Mouse (Mus musculus): ENCODE data around the gene Col11a2. TPM values are rescaled to one million over a fixed set of nuclear protein-coding genes. Genes with fewer than 3 reads are reported as not detected.

Col11a2 gene
- polyA plus RNA-seq, 1 experiment: 1.0 TPM

DNA sequence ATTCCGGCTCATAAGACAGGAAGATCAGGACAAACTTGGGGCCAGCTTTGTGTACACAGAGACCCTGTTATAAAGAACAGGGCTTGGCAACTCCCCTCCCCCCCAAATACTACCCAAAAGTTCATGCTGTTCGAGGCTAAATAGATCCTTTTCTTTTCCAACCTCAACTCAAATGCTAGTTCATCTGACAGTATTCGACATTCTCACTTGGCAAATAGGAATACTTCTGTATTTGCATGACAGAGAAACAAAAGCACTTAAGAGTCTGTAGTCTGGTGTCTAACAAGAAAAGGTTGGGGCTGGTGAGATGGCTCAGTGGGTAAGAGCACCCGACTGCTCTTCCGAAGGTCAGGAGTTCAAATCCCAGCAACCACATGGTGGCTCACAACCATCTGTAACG is 69.2 kb downstream of the Col11a2 start:
- no peak for TF ChIP-seq POLR2A (IDR thresholded peaks at IDR 0.05; ENCODE audit: borderline replicate concordance, extremely low read depth, low read depth, low read length)
- TF ChIP-seq CTCF (IDR thresholded peaks at IDR 0.05; ENCODE audit: insufficient read depth, low read length): no peak
- no peak for DNase-seq
- 72% methylated on average over 6 of the region's 6 CpGs for WGBS
- no peaks in the 10 kb centered on the region for H3K4me1 ChIP-seq (ENCODE audit: control insufficient read depth, insufficient read depth, low read length)
- H3K4me3 ChIP-seq (replicated peaks; ENCODE audit: extremely low read depth, low read depth, low read length): no peak overlapping the region

DNA sequence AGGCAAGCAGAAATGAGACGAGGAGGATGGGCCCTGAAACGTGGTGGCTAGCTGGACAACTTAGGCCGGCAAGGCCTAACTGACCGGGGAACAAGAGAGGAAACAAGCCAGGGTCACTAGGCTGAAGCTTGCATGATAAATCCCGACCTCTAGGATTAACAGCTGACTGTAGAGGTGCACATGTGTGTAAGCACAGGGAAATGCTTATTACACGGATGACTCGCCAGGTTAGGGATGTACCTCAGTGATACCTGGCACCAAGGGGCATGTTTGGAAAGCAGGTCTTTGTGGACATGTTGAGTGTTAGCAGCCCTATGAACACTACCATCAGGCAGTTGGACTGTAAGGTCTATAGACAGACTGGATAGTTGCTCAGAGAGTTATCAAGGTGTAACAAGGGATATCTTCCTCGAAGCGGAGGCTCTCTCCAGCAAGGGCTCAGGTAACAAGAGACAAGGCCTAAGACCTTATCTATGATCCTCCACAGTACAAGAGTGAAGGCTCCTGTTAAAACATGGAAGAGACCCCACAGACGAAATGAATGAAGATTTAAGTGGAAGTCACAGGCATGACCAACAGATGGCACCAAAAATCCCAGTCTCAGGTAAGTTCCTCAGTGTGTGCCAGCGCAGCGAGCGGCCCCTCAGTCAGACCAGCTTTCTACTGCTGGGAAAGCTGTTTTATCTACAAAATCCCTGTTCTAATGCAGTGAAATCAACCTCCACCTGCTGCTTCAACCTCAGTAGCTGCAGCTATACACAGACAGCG is 70.0 kb downstream of the Col11a2 start:
- no peak overlapping the region for H3K4me3 ChIP-seq (replicated peaks; ENCODE audit: extremely low read depth, low read depth, low read length)
- DNase-seq: no peak
- 72% methylated on average over 14 of the region's 14 CpGs for WGBS
- TF ChIP-seq POLR2A (IDR thresholded peaks at IDR 0.05; ENCODE audit: borderline replicate concordance, extremely low read depth, low read depth, low read length) (no peak), CTCF (IDR thresholded peaks at IDR 0.05; ENCODE audit: insufficient read depth, low read length) (no peak; the same call in 1 of the 2 replicates)
- no peaks in the 10 kb centered on the region for H3K4me1 ChIP-seq (ENCODE audit: control insufficient read depth, insufficient read depth, low read length)

DNA sequence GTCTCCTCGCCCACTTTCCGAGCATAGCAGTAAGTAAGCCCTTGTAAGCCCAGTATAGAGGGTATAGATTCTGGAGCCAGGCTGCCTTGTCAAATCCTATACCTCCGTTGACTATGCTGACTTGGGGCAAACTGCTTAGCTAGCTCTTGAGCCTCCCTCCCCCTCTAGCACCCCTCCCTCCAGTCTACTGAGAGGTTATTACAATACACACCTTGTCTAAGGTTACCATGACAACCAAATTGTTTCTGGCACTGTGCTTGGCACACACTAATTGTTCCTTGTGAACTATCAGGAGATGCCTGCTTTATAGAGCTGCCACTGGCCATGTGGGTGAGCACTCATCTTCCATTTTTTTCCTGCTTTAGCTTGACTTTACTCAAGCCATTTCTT is 70.6 kb downstream of the Col11a2 start:
- TF ChIP-seq CTCF (IDR thresholded peaks at IDR 0.05; ENCODE audit: insufficient read depth, low read length) (no peak), POLR2A (IDR thresholded peaks at IDR 0.05; ENCODE audit: borderline replicate concordance, extremely low read depth, low read depth, low read length) (no peak)

DNA sequence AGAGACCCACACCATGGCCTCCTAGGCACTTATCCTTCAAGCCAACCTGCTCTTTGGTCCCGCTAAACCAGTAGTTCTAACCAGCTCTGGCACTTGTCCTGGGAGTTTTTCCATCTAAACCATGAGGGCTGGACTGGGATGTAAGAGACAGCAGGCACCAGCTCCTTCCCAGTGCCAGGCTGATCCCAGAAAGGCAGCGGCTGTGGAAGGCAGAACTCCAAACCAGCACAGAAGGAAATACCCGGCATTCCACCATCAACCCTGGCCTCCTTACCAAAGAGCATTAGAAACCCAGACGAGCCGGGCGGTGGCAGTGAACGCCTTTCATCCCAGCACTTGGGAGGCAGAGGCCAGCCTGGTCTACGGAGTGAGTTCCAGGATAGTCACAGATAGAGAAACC is 71.1 kb downstream of the Col11a2 start:
- no peak for TF ChIP-seq CTCF (IDR thresholded peaks at IDR 0.05; ENCODE audit: insufficient read depth, low read length)
- TF ChIP-seq POLR2A (IDR thresholded peaks at IDR 0.05; ENCODE audit: borderline replicate concordance, extremely low read depth, low read depth, low read length): no peak
- Histone ChIP-seq H3K4me1 (ENCODE audit: control insufficient read depth, insufficient read depth, low read length) (no peaks in the 10 kb centered on the region), H3K4me3 (replicated peaks; ENCODE audit: extremely low read depth, low read depth, low read length) (no peak overlapping the region)
- no peak for DNase-seq
- WGBS: 47% methylated on average over 8 of the region's 8 CpGs

More for the DNA sequence above, 70.6 kb downstream of the Col11a2 start:
- no peak for DNase-seq
- WGBS: 67% methylated on average over 3 of the region's 3 CpGs
- Histone ChIP-seq H3K4me3 (replicated peaks; ENCODE audit: extremely low read depth, low read depth, low read length) (no peak overlapping the region), H3K4me1 (ENCODE audit: control insufficient read depth, insufficient read depth, low read length) (no peaks in the 10 kb centered on the region)

DNA sequence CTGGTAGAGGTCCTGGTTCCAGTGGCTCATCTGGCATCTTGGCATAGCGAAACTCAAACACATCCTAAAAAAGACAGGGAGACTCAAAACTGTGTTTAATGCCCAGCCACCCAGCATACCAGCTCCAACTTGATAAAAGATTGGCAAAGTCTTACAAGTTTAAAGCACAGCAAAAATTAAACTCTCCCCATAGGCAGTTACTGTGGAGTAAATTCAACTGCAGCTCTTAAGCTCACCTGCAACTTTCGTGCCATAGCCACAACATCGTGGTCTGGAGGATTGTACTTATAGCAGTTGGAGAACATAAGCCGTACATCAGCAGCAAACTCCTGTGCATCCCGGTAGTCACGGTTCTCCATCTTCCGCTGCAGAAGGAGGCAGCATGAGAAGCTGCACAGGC is 74.9 kb downstream of the Col11a2 start:
- 86% methylated on average over 7 of the region's 7 CpGs for WGBS
- no peak for DNase-seq
- peaks cover 3% of the 10 kb centered on the region; the same call in 1 of the 2 replicates for H3K4me1 ChIP-seq (ENCODE audit: control insufficient read depth, insufficient read depth, low read length)
- no peak overlapping the region for H3K4me3 ChIP-seq (replicated peaks; ENCODE audit: extremely low read depth, low read depth, low read length)
- TF ChIP-seq CTCF (IDR thresholded peaks at IDR 0.05; ENCODE audit: insufficient read depth, low read length) (no peak), POLR2A (IDR thresholded peaks at IDR 0.05; ENCODE audit: borderline replicate concordance, extremely low read depth, low read depth, low read length) (no peak)

Other genes with a start within 250 kb of the Col11a2 start
- gene Kank3, start 228.9 kb upstream of the Col11a2 start, polyA plus RNA-seq (2012; rRNA removed): 395 and 450 TPM in 2 replicates
- gene Rps28, start 214.9 kb upstream of the Col11a2 start, polyA plus RNA-seq (2012; rRNA removed): 506 and 507 TPM in 2 replicates
- 334 and 389 TPM in 2 replicates for gene Ndufa7, start 214.9 kb upstream of the Col11a2 start, polyA plus RNA-seq (2012; rRNA removed)
- 28.3 and 30.4 TPM in 2 replicates for gene Cd320, start 196.3 kb upstream of the Col11a2 start, polyA plus RNA-seq (2012; rRNA removed)
- not detected in 2 replicates for gene Gm7029, start 165.6 kb upstream of the Col11a2 start, polyA plus RNA-seq (2012; rRNA removed)
- 1.2 and 3.0 TPM in 2 replicates for gene Kifc1, start 148.8 kb upstream of the Col11a2 start, polyA plus RNA-seq (2012; rRNA removed)
- 0.33 and 0.41 TPM in 2 replicates for gene Platr17, start 134.3 kb upstream of the Col11a2 start, polyA plus RNA-seq (2012; rRNA removed)
- 33.7 and 35.9 TPM in 2 replicates for gene Daxx, start 130.0 kb upstream of the Col11a2 start, polyA plus RNA-seq (2012; rRNA removed)
- 225 and 249 TPM in 2 replicates for gene Tapbp, start 123.5 kb upstream of the Col11a2 start, polyA plus RNA-seq (2012; rRNA removed)
- 65.1 and 92.1 TPM in 2 replicates for gene Zbtb22, start 123.5 kb upstream of the Col11a2 start, polyA plus RNA-seq (2012; rRNA removed)
- gene Rgl2, start 109.9 kb upstream of the Col11a2 start, polyA plus RNA-seq (2012; rRNA removed): 247 and 272 TPM in 2 replicates
- gene Pfdn6, start 99.1 kb upstream of the Col11a2 start, polyA plus RNA-seq (2012; rRNA removed): 19.2 and 26.2 TPM in 2 replicates
- gene Wdr46, start 98.8 kb upstream of the Col11a2 start, polyA plus RNA-seq (2012; rRNA removed): 13.4 and 16.8 TPM in 2 replicates
- 11.4 and 12.6 TPM in 2 replicates for gene B3galt4, start 87.9 kb upstream of the Col11a2 start, polyA plus RNA-seq (2012; rRNA removed)
- gene Vps52, start 83.6 kb upstream of the Col11a2 start, polyA plus RNA-seq (2012; rRNA removed): 62.8 and 70.3 TPM in 2 replicates
- 260 and 331 TPM in 2 replicates for gene Rps18, start 83.4 kb upstream of the Col11a2 start, polyA plus RNA-seq (2012; rRNA removed)
- gene H2-K1, start 39.1 kb upstream of the Col11a2 start, polyA plus RNA-seq (2012; rRNA removed): 2,389 and 3,036 TPM in 2 replicates
- gene Ring1, start 14.8 kb upstream of the Col11a2 start, polyA plus RNA-seq (2012; rRNA removed): 40.7 and 53.6 TPM in 2 replicates
- 91.2 and 130 TPM in 2 replicates for gene H2-Ke6, start 11.4 kb upstream of the Col11a2 start, polyA plus RNA-seq (2012; rRNA removed)
- gene Slc39a7, start 7.8 kb upstream of the Col11a2 start, polyA plus RNA-seq (2012; rRNA removed): 161 and 183 TPM in 2 replicates
- gene Rxrb, start 7.6 kb upstream of the Col11a2 start, polyA plus RNA-seq (2012; rRNA removed): 63.2 and 79.8 TPM in 2 replicates
- 14.1 and 19.8 TPM in 2 replicates for gene H2-Oa, start 52.9 kb downstream of the Col11a2 start, polyA plus RNA-seq (2012; rRNA removed)
- 109 and 118 TPM in 2 replicates for gene H2-DMa, start 80.1 kb downstream of the Col11a2 start, polyA plus RNA-seq (2012; rRNA removed)
- gene Brd2, start 83.2 kb downstream of the Col11a2 start, polyA plus RNA-seq (2012; rRNA removed): 101 and 140 TPM in 2 replicates
- gene H2-DMb2, start 103.9 kb downstream of the Col11a2 start, polyA plus RNA-seq (2012; rRNA removed): 33.3 and 38.9 TPM in 2 replicates
- 146 and 187 TPM in 2 replicates for gene H2-DMb1, start 113.6 kb downstream of the Col11a2 start, polyA plus RNA-seq (2012; rRNA removed)
- gene Tap1, start 148.1 kb downstream of the Col11a2 start, polyA plus RNA-seq (2012; rRNA removed): 45.1 and 46.3 TPM in 2 replicates
- gene Psmb9, start 148.3 kb downstream of the Col11a2 start, polyA plus RNA-seq (2012; rRNA removed): 83.8 and 99.1 TPM in 2 replicates
- gene Psmb8, start 158.3 kb downstream of the Col11a2 start, polyA plus RNA-seq (2012; rRNA removed): 112 and 130 TPM in 2 replicates
- 68.8 and 70.9 TPM in 2 replicates for gene Tap2, start 164.1 kb downstream of the Col11a2 start, polyA plus RNA-seq (2012; rRNA removed)
- 18.8 and 34.6 TPM in 2 replicates for gene H2-Ob, start 199.5 kb downstream of the Col11a2 start, polyA plus RNA-seq (2012; rRNA removed)
- gene H2-Ab1, start 218.3 kb downstream of the Col11a2 start, polyA plus RNA-seq (2012; rRNA removed): 1,370 and 1,736 TPM in 2 replicates
- 544 and 571 TPM in 2 replicates for gene H2-Aa, start 248.4 kb downstream of the Col11a2 start, polyA plus RNA-seq (2012; rRNA removed)

Data from lung, adult 2 months (tissue).